ENCODE assay signal across 8 mouse cellular contexts in genomic region chr15:85678981-85679708, GRCm38 (mm10). TPM values are rescaled to one million over a fixed set of nuclear protein-coding genes. Genes with fewer than 3 reads are reported as not detected.
DNase-seq lines count a peak whose midpoint lies in the region; ATAC-seq and TF ChIP-seq lines count a peak whose summit lies in the region.

No protein-coding gene starts in this region.

- no peak for ATAC-seq in heart, postnatal 0 days (ENCODE audit: insufficient read depth, low read depth)

- no peaks in the 10 kb centered on the region for H3K27me3 ChIP-seq in heart, postnatal 0 days (ENCODE audit: control insufficient read depth, insufficient read depth, low read length)

- peaks cover 32% of the 10 kb centered on the region for H3K36me3 ChIP-seq in heart, postnatal 0 days (replicated peaks; ENCODE audit: control insufficient read depth, insufficient read depth, low read length)

- H3K9ac ChIP-seq in heart, postnatal 0 days (replicated peaks; ENCODE audit: low read depth, low read length), result no peak overlapping the region

- DNase-seq in gastrocnemius, postnatal 25 days, result peak; percentile 59
- no peak for DNase-seq in gastrocnemius, adult 18-20 months (ENCODE audit: low spot score)
- DNase-seq in ovary, postnatal 36 days (ENCODE audit: low spot score), result peak; percentile 49
- no peak for DNase-seq in ovary, postnatal 14 days (ENCODE audit: low spot score)
- no peak for DNase-seq in heart, postnatal 0 days (ENCODE audit: low spot score)
- no peak for DNase-seq in thymus, adult 18-20 months
- no peak for DNase-seq in urinary bladder, postnatal 14 days (ENCODE audit: low spot score)

- no peaks in the 10 kb centered on the region for H3K9me3 ChIP-seq in heart, postnatal 0 days (replicated peaks; ENCODE audit: control insufficient read depth, low read length)

- H3K27ac ChIP-seq in heart, postnatal 0 days (ENCODE audit: low read depth), result peak overlapping the region; percentile 86
- H3K27ac ChIP-seq in olfactory bulb, adult 2 months (ENCODE audit: insufficient read depth, low read depth, low read length), result peak overlapping the region; percentile 97

- H3K4me1 ChIP-seq in heart, postnatal 0 days (ENCODE audit: control insufficient read depth, insufficient read depth), result peaks cover 46% of the 10 kb centered on the region
- peaks cover 29% of the 10 kb centered on the region for H3K4me1 ChIP-seq in olfactory bulb, adult 2 months (ENCODE audit: control insufficient read depth, insufficient read depth, low read length)

- H3K4me2 ChIP-seq in heart, postnatal 0 days (ENCODE audit: low read depth, low read length), result peak overlapping the region; percentile 46; the same call in 1 of the 2 replicates

- WGBS in heart, postnatal 0 days, result 75% methylated on average over 24 of the region's 24 CpGs
- 6% methylated on average over 24 of the region's 24 CpGs for WGBS in olfactory bulb, adult 2 months

- TF ChIP-seq EP300 in heart, postnatal 0 days (IDR thresholded peaks at IDR 0.05; ENCODE audit: low read depth), result no peak

- H3K4me3 ChIP-seq in heart, postnatal 0 days (ENCODE audit: low read depth, low read length), result no peak overlapping the region
- H3K4me3 ChIP-seq in olfactory bulb, adult 2 months (ENCODE audit: insufficient read depth, low read depth, low read length), result peak overlapping the region; percentile 59

- TF ChIP-seq POLR2A in olfactory bulb, adult 2 months (IDR thresholded peaks at IDR 0.05; ENCODE audit: insufficient read depth, low read depth, low read length), result peak; percentile 68

- no peak for TF ChIP-seq CTCF in heart, postnatal 0 days (IDR thresholded peaks at IDR 0.05; ENCODE audit: low read depth)
- TF ChIP-seq CTCF in olfactory bulb, adult 2 months (IDR thresholded peaks at IDR 0.05; ENCODE audit: insufficient read depth, low read depth, low read length), result no peak; the same call in 1 of the 2 replicates

RNA-seq across cellular contexts. Expression of gene Ppara, which starts 55.6 kb away (rescaled TPM):
- total RNA-seq in gastrocnemius, postnatal 25 days (2021), result 10 to 100 TPM; 11.4 to 19.3 TPM
- total RNA-seq in gastrocnemius, adult 18-20 months (2021), result 10 to 100 TPM; 21.9 to 22.2 TPM
- total RNA-seq in heart, postnatal 0 days (2014; rRNA removed; ENCODE audit: low replicate concordance), result 11.6 and 18.5 TPM in 2 replicates
- polyA plus RNA-seq in heart, postnatal 0 days (2015; fragmentation: Nextera tagmentation; extraction: Ambion mirVana), result 31.4 and 33.4 TPM in 2 replicates
- polyA plus RNA-seq in olfactory bulb, adult 2 months (2012; ENCODE audit: insufficient read depth, insufficient read length, low replicate concordance, missing spikeins), result not detected in 2 replicates

Comparison
In these comparisons a context has a peak if more than half of its experiments do, and no peak if none do; other contexts are left out.
1. DNase-seq: peak in gastrocnemius, postnatal 25 days (single experiment) and ovary, postnatal 36 days (single experiment); none in gastrocnemius, adult 18-20 months (single experiment), ovary, postnatal 14 days (single experiment), heart, postnatal 0 days (single experiment), thymus, adult 18-20 months (0 of 2) and urinary bladder, postnatal 14 days (single experiment).